In genomic region chr5:37642486-37642885, GRCm38 (mm10) we compare ENCODE assay signal across 24 mouse cellular contexts.
DNase-seq lines count a peak whose midpoint lies in the region; ATAC-seq lines count a peak whose summit lies in the region.
"Had no signal": no experiment of that assay in that cellular context is flagged by ENCODE, and none has a peak within 500 bp of the region (broad histone marks: within the 10 kb centered on the region; RNA-seq: fewer than 3 reads in every experiment).

No protein-coding gene starts in this region.

- peak; percentile 23; the same call in 1 of the 2 replicates for ATAC-seq in frontal cortex, adult (ENCODE audit: low TSS enrichment)
- ATAC-seq: forebrain, embryonic 15.5 days; hindbrain, embryonic 16.5 days; intestine, embryonic 15.5 days; liver, postnatal 0 days; midbrain, embryonic 13.5 days had no signal

- no peak for DNase-seq in frontal cortex, postnatal 10 days (ENCODE audit: low spot score in 2 of 2)
- peak; percentile 24 to 27 for DNase-seq in layer of hippocampus, postnatal 10 days (ENCODE audit: low spot score in 2 of 2)
- no peak for DNase-seq in layer of hippocampus, postnatal 25 days (ENCODE audit: extremely low spot score in 1 of 2, low spot score in 1 of 2)
- DNase-seq in Muller cell, postnatal 12 days (ENCODE audit: inconsistent ontology term): peak; percentile 87
- DNase-seq in brain, adult 2 months (ENCODE audit: low read depth, low spot score): peak; percentile 20
- DNase-seq in urinary bladder, adult 18-20 months (ENCODE audit: low spot score in 2 of 2): no peak
- DNase-seq: adrenal gland, adult 8-10 months; B cell, adult 2 months; cerebellum, adult 11 months; cerebellum, adult 9-11 months; gastrocnemius, postnatal 14 days; heart, adult 18-20 months; heart, postnatal 10 days; kidney, adult 8-10 months; liver, postnatal 0 days; lung, postnatal 4 days; right cerebral cortex, postnatal 25 days; thymus, adult 2 months; thymus, postnatal 36 days had no signal

Comparison
In these comparisons a context has a peak if more than half of its experiments do, and no peak if none do; other contexts are left out.
1. DNase-seq: peak in layer of hippocampus, postnatal 10 days (2 of 2), Muller cell, postnatal 12 days (single experiment) and brain, adult 2 months (single experiment); none in frontal cortex, postnatal 10 days (0 of 2), layer of hippocampus, postnatal 25 days (0 of 2) and urinary bladder, adult 18-20 months (0 of 2).